Mouse (Mus musculus) midbrain, embryonic 14.5 days (tissue): ENCODE measurements around the gene Tead1. TPM values are rescaled to one million over a fixed set of nuclear protein-coding genes. Genes with fewer than 3 reads are reported as not detected.

Experiments used
- ATAC-seq: fragments of 200-750 bp; cut with Nextera tagmentation; 2 replicates; pipeline ENCODE4 v1.8.0; 2017; ENCODE audit warnings: moderate number of reproducible peaks, moderate library complexity; ENCODE audit not compliant: low FRiP score, low TSS enrichment
- DNase-seq: peaks from one replicate; pipeline ENCODE4 v3.0.0-alpha.2; 2015
- H3K27ac ChIP-seq: fragments of 300-500 bp; sonication (generic); replicated peaks from 2 replicates; pipeline ENCODE4 v1.5.1; 2014; ENCODE audit warnings: mild to moderate bottlenecking, low read depth, low read length, moderate library complexity
- H3K27me3 ChIP-seq: fragments of 300-500 bp; sonication (generic); 2 replicates; pipeline ENCODE4 v1.6.1; 2014; ENCODE audit warnings: low read length, control low read depth, mixed read lengths; ENCODE audit not compliant: control insufficient read depth, insufficient read depth
- H3K36me3 ChIP-seq: fragments of 300-500 bp; sonication (generic); 2 replicates; pipeline ENCODE4 v1.6.1; 2014; ENCODE audit warnings: low read length, control low read depth; ENCODE audit not compliant: control insufficient read depth, insufficient read depth
- H3K4me1 ChIP-seq: fragments of 300-500 bp; sonication (generic); 2 replicates; pipeline ENCODE4 v1.6.1; 2014; ENCODE audit warnings: mild to moderate bottlenecking, antibody characterized with exemption, low read length, control low read depth; ENCODE audit not compliant: control insufficient read depth, insufficient read depth
- H3K4me2 ChIP-seq: fragments of 300-500 bp; sonication (generic); 2 replicates; pipeline ENCODE4 v1.6.1; 2014; ENCODE audit warnings: mild to moderate bottlenecking, low read length, moderate library complexity
- H3K4me3 ChIP-seq: fragments of 300-500 bp; sonication (generic); replicated peaks from 2 replicates; pipeline ENCODE4 v1.5.1; 2014; ENCODE audit warnings: low read depth, low read length
- H3K9ac ChIP-seq: fragments of 300-500 bp; sonication (generic); replicated peaks from 2 replicates; pipeline ENCODE4 v1.6.1; 2014; ENCODE audit warnings: mild to moderate bottlenecking, low read length, moderate library complexity
- H3K9me3 ChIP-seq: fragments of 300-500 bp; sonication (generic); 2 replicates; pipeline ENCODE4 v1.6.1; 2016; ENCODE audit warnings: low read length, control low read depth, mixed read lengths; ENCODE audit not compliant: control insufficient read depth
- WGBS: fragments of 180-500 bp; shearing (Covaris S2); extraction: QIAGEN DNeasy Blood & Tissue Kit; methylation state at CpG from one replicate; pipeline ENCODE4 v1.1.7; 2014; 5-methylcytosine and 5-hydroxymethylcytosine counted together
- polyA plus RNA-seq: library from polyadenylated mRNA; unstranded; fragments of >200 nt; fragmentation: Nextera tagmentation; extraction: Ambion mirVana; gene quantifications from 2 replicates; pipeline ENCODE4 v1.2.1, GENCODE M21; 2014

Tead1 gene
- polyA plus RNA-seq, 1 experiment from 2014 or later: 10.7 TPM

DNA sequence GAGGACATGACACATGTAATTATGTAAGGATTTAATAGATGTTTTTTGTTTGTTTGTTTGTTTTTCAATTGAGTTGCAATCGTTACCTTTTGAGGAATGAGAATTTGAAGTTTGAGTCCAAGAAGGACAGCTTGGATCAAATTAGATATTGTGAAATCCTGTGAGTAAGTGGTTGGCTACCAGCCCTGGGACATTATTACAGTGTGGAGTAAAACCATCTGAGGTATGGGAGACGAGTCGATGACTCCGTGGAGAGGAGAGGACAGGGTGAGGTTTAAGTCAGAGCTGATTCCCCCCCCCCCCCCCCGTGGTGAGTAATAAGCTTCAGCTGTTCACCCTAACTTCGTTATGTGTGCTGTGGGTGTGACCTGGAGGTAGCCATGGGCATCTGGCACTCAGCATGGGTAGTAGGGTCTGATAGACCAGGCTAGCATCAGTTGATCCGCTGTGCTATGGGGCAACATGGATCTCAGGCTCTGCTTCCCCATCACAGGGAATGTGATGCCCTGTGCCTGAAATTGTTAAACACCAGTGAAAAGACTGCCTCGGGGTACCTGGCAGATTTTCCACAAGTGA lies 134.7 kb downstream of the Tead1 start:
- H3K4me1 ChIP-seq: peaks cover 14% of the 10 kb centered on the region
- H3K27me3 ChIP-seq: no peaks in the 10 kb centered on the region
- H3K9me3 ChIP-seq: no peaks in the 10 kb centered on the region
- no peaks in the 10 kb centered on the region for H3K36me3 ChIP-seq
- H3K9ac ChIP-seq: no peak overlapping the region
- DNase-seq (no peak), ATAC-seq (no peak)
- H3K4me2 ChIP-seq: no peak overlapping the region
- WGBS: 94% methylated on average over 8 of the region's 8 CpGs
- no peak overlapping the region for H3K4me3 ChIP-seq
- H3K27ac ChIP-seq: no peak overlapping the region

DNA sequence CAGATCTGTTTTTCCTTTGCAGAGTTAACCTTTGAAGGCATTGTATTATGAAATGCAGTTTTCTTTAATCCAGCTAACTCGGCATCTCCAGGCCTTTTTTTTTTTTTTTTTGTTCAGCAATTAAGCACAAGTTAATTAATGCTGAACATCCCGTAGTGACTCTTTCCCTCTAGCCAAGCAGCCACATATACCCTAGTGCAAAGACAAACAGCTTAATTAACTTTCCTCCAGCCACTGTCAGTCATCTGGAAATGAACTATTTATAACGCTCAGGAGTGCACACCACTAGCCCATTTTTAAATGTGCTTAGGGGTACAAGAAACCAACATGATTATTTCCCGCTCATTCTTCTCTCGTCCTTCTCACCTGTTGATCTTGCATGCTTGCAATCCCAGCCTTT lies 136.9 kb downstream of the Tead1 start:
- Histone ChIP-seq H3K4me1 (0 out of 2 replicates have a peak, but pooled peaks cover 3% of the 10 kb centered on the region), H3K4me2 (no peak overlapping the region), H3K9me3 (no peaks in the 10 kb centered on the region), H3K27me3 (no peaks in the 10 kb centered on the region), H3K4me3 (no peak overlapping the region), H3K9ac (no peak overlapping the region), H3K27ac (no peak overlapping the region), H3K36me3 (no peaks in the 10 kb centered on the region)
- WGBS: 46% methylated on average over 5 of the region's 5 CpGs
- ATAC-seq (no peak), DNase-seq (no peak)

DNA sequence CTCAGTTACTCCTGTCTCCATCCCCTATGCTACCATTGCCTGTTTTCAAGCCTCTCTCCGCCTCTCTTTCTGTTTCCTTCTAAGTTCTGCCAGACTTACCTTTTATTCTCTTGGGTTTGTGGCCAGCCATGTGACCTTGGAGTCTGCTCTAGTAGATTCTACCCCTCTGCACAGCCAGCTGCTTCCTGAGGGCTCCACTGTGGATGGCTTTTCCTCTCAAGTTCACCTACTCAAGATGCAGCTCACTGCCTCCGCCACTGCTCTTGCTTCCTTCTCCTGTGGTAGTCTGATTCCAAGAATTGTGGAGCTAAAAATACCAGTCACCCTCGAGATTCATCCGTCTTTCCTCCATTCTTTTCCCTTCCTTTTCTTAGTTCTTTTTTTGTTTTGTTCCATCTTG lies 140.7 kb downstream of the Tead1 start:
- no peaks in the 10 kb centered on the region for H3K36me3 ChIP-seq
- 84% methylated on average over 4 of the region's 4 CpGs for WGBS
- no peak overlapping the region for H3K9ac ChIP-seq
- DNase-seq: no peak
- H3K4me3 ChIP-seq: no peak overlapping the region
- H3K4me1 ChIP-seq: peaks cover 9% of the 10 kb centered on the region
- H3K27me3 ChIP-seq: no peaks in the 10 kb centered on the region
- no peak overlapping the region for H3K4me2 ChIP-seq
- no peaks in the 10 kb centered on the region for H3K9me3 ChIP-seq
- ATAC-seq: no peak
- H3K27ac ChIP-seq: no peak overlapping the region

DNA sequence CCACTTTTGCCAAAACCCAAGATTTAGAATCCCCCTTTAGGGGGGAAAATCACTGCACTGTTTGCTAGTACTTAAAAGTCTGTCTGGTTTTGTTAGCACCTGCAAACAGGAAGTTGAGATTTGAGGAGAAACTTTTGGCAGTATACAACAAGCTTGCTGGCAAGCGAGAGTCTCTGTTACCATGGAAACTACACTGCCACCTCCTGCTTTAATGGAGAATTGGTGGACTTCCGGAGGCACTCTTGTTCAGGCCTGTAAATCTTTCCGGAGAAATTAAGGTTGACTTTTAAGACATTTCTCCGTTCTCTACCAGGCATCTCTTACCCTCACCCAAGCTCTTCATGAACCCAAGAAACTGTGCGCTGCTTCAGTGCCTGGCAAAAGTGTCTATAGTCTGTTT lies 143.8 kb downstream of the Tead1 start:
- DNase-seq (peak; percentile 69), ATAC-seq (no peak)
- H3K9ac ChIP-seq: no peak overlapping the region
- H3K4me1 ChIP-seq: peaks cover 32% of the 10 kb centered on the region
- H3K4me3 ChIP-seq: no peak overlapping the region
- H3K4me2 ChIP-seq: peak overlapping the region; percentile 30
- 9% methylated on average over 5 of the region's 5 CpGs for WGBS
- H3K27ac ChIP-seq: 0 out of 2 replicates have a peak overlapping the region, but pooled peaks have one; percentile 2
- H3K36me3 ChIP-seq: no peaks in the 10 kb centered on the region
- no peaks in the 10 kb centered on the region for H3K9me3 ChIP-seq
- H3K27me3 ChIP-seq: no peaks in the 10 kb centered on the region

DNA sequence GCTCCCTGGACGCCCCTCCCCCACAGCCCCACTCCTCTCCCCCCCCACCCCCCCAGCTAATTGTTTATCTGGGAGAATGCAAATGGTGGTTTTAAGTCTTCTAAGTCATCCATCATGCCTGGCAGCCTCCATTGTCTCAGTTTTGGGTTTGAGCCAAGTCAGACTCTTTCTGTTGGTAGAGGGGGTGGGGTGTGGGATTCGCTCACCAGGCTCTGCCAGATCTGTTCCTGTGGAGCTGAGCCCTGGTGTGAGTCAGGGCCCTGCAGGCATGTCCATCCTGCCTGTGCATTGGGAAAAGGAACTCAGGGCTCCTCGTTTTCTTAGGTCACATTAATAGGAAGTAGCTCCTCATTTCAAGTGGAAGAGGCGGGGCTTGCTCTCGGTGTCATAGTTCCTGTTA lies 144.5 kb downstream of the Tead1 start:
- DNase-seq (peak; percentile 89), ATAC-seq (peak; percentile 69)
- H3K4me3 ChIP-seq: no peak overlapping the region
- H3K36me3 ChIP-seq: no peaks in the 10 kb centered on the region
- peaks cover 34% of the 10 kb centered on the region for H3K4me1 ChIP-seq
- H3K9me3 ChIP-seq: no peaks in the 10 kb centered on the region
- WGBS: 3% methylated on average over 5 of the region's 5 CpGs
- H3K4me2 ChIP-seq: peak overlapping the region; percentile 30
- H3K9ac ChIP-seq: no peak overlapping the region
- no peaks in the 10 kb centered on the region for H3K27me3 ChIP-seq
- H3K27ac ChIP-seq: peak overlapping the region; percentile 33

DNA sequence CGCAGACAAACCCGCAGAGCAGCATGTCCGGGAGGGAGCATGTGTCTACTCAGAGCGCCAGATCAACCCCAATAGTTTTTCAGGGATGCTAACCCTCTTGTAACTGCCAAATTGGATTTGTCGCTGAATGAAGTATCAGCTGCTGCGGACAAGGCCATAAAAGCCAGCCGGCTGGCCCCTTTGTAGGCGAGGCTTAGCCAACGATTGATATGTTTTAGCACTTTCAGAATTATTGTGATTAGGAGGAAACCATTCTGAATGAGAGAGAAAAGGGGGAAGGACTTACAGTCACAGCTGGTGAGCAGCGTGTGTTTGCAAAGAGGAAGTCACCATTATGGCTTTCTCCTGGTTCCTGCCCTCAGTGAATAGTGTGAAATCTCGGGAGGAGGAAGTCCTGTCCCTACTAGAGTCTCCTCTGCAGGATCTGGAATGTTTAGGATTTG lies 146.2 kb downstream of the Tead1 start:
- no peaks in the 10 kb centered on the region for H3K9me3 ChIP-seq
- peaks cover 34% of the 10 kb centered on the region for H3K4me1 ChIP-seq
- no peaks in the 10 kb centered on the region for H3K36me3 ChIP-seq
- H3K27ac ChIP-seq: peak overlapping the region; percentile 84
- 2% methylated on average over 11 of the region's 11 CpGs for WGBS
- no peaks in the 10 kb centered on the region for H3K27me3 ChIP-seq
- ATAC-seq: peak; percentile 35; the same call in 1 of the 2 replicates
- no peak overlapping the region for H3K4me3 ChIP-seq
- DNase-seq: peak; percentile 71
- H3K9ac ChIP-seq: no peak overlapping the region; the same call in 1 of the 2 replicates
- peak overlapping the region; percentile 39 for H3K4me2 ChIP-seq

DNA sequence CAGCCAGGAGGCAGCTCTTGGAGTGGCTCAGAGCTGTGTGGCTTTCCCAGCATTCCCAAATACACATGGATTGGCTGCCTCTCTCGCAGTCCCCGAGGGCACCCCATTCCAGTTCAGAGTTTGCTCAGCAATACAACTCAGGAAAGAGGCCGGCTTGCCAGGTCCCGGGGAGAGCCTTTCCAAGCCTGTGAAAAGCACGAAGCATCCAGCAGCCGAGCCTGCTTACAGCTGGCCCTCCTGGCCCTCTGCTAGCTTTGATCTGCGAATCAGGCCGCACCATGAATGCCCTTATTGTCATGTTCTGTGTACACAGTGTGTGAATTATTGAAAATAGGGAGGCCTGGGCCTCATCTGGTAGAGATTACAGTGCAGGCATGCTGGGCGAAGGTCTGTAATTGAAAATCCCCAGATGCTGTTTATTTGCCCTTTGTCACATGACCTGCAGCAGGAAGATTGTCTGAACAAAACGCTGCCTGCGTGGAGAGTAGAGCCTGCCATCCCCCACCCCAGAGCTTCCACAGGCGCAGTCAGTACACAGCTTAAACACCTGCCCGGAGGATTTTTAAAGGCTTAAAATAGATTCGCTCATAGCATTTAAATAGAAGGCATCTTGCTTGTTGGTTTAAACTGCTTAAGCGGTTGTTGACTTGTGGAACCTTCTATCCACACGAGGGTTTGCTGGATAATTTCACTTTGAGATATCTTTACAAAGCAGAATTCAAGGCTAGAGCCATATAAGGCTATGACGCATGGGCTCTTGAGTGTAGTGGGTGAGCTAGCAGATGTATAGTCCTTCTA lies 147.2 kb downstream of the Tead1 start:
- Histone ChIP-seq H3K27me3 (no peaks in the 10 kb centered on the region), H3K9me3 (no peaks in the 10 kb centered on the region), H3K4me1 (peaks cover 34% of the 10 kb centered on the region), H3K36me3 (no peaks in the 10 kb centered on the region), H3K4me3 (no peak overlapping the region), H3K27ac (peak overlapping the region; percentile 84), H3K4me2 (peak overlapping the region; percentile 39), H3K9ac (peak overlapping the region; percentile 45; the same call in 1 of the 2 replicates)
- DNase-seq: peak; percentile 86
- WGBS: 4% methylated on average over 17 of the region's 17 CpGs
- ATAC-seq: peak; percentile 85

DNA sequence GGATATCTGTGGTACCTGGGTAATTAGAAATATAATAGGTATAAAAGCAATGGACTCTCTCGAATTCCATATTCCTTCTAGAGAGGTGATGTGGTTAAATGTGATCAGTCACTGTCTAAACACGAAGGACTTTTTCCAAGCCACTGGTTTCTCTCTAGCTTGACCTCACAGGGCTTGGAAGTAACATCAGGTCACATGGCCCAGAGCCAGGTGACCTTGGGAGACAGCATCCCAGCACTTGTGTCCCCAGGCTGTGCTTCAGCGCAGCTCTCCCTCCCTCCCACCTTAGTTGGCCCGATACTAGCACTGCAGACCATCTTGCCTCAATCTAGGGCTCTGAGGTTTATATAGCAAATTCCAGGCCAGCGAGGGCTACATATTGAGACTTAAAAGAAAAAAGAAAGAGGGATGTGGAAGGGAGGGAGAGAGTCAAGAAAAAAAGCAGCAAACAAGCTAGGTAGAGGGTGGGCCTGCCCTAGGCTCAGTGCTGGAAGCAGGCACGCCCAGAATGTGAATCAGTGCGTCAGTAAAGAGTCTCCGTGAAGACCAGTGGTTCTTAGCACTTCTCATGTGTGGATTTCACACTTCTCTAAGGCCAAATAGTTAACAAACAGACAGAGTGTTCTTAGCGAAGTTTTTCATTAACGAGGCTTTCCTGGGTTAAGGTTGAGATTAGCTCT lies 149.0 kb downstream of the Tead1 start:
- WGBS: 71% methylated on average over 10 of the region's 10 CpGs
- Histone ChIP-seq H3K27ac (no peak overlapping the region), H3K9me3 (no peaks in the 10 kb centered on the region), H3K4me1 (peaks cover 31% of the 10 kb centered on the region), H3K4me2 (no peak overlapping the region), H3K4me3 (no peak overlapping the region), H3K27me3 (no peaks in the 10 kb centered on the region), H3K36me3 (no peaks in the 10 kb centered on the region), H3K9ac (no peak overlapping the region)
- DNase-seq (no peak), ATAC-seq (no peak)
